In the genomic region with DNA sequence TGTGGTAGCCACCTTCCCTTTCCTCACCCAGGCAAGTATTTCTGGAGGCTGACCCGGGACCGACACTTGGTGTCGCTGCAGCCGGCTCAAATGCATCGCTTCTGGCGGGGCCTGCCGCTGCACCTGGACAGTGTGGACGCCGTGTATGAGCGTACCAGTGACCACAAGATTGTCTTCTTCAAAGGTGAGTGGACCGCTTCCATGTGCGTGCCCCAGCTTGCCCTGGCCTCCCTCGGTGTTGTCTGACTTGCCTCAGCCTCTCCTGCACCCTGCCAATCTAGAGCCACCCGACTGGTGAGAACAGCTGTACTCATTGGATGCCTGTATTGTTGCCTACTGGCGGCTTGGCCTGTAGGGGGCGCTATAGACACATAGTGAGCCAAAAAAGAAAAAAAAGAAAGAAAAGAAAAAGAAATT, we compare ENCODE assay signal across 9 mouse cellular contexts. TPM values are rescaled to one million over a fixed set of nuclear protein-coding genes. Genes with fewer than 3 reads are reported as not detected.
DNase-seq lines count a peak whose midpoint lies in the region; ATAC-seq lines count a peak whose summit lies in the region.
"Had no signal": no experiment of that assay in that cellular context is flagged by ENCODE, and none has a peak within 500 bp of the region (broad histone marks: within the 10 kb centered on the region; RNA-seq: fewer than 3 reads in every experiment).

No protein-coding gene starts in this region.

- no peaks in the 10 kb centered on the region for H3K36me3 ChIP-seq in intestine, embryonic 16.5 days (ENCODE audit: control insufficient read depth, insufficient read depth, low read length)
- H3K36me3 ChIP-seq: liver, embryonic 15.5 days had no signal

- H3K9me3 ChIP-seq in intestine, embryonic 16.5 days (ENCODE audit: control insufficient read depth, low read length) = 0 out of 2 replicates have a peak, but pooled peaks cover 2% of the 10 kb centered on the region
- H3K9me3 ChIP-seq: liver, embryonic 15.5 days had no signal

- H3K9ac ChIP-seq in intestine, embryonic 16.5 days (ENCODE audit: low read depth, low read length) = 0 out of 2 replicates have a peak overlapping the region, but pooled peaks have one; percentile 4
- H3K9ac ChIP-seq: liver, embryonic 15.5 days had no signal

- H3K4me1 ChIP-seq in intestine, embryonic 16.5 days (ENCODE audit: control insufficient read depth, insufficient read depth, low read length) = no peaks in the 10 kb centered on the region
- H3K4me1 ChIP-seq: liver, embryonic 15.5 days had no signal

- peak overlapping the region; percentile 17; the same call in 1 of the 2 replicates for H3K4me2 ChIP-seq in intestine, embryonic 16.5 days (ENCODE audit: low read depth, low read length)
- H3K4me2 ChIP-seq: liver, embryonic 15.5 days had no signal

- H3K4me3 ChIP-seq in intestine, embryonic 16.5 days (ENCODE audit: low read length) = no peak overlapping the region
- H3K4me3 ChIP-seq: liver, embryonic 15.5 days had no signal

- WGBS in intestine, embryonic 16.5 days = 41% methylated on average over 16 of the region's 16 CpGs

- H3K27me3 ChIP-seq in intestine, embryonic 16.5 days (replicated peaks; ENCODE audit: control insufficient read depth, insufficient read depth, low read length) = no peaks in the 10 kb centered on the region
- H3K27me3 ChIP-seq: liver, embryonic 15.5 days had no signal

- peak; percentile 36 to 45 for DNase-seq in cerebellum, postnatal 10 days
- DNase-seq in cerebellum, adult 9-10 months = no peak
- DNase-seq in right cerebral cortex, postnatal 14 days = peak; percentile 52
- no peak for DNase-seq in right cerebral cortex, postnatal 25 days
- peak; percentile 44 for DNase-seq in retina, postnatal 1 day
- DNase-seq in layer of hippocampus, adult 11-12 months (ENCODE audit: low spot score) = no peak
- no peak for DNase-seq in gastrocnemius, postnatal 25 days

- H3K27ac ChIP-seq in intestine, embryonic 16.5 days (ENCODE audit: low read length) = no peak overlapping the region
- H3K27ac ChIP-seq: liver, embryonic 15.5 days had no signal

- ATAC-seq in intestine, embryonic 16.5 days = peak; percentile 42

RNA-seq across cellular contexts. Expression of a gene that starts 18.1 kb away (rescaled TPM):
- polyA plus RNA-seq in intestine, embryonic 16.5 days (2015; fragmentation: Nextera tagmentation; extraction: Ambion mirVana) = 3.6 and 4.8 TPM in 2 replicates
- total RNA-seq in gastrocnemius, postnatal 25 days (2021) = under 1 TPM; 0.33 to 0.43 TPM

Comparison
In these comparisons a context has a peak if more than half of its experiments do, and no peak if none do; other contexts are left out.
1. DNase-seq: peak in cerebellum, postnatal 10 days (2 of 2), right cerebral cortex, postnatal 14 days (single experiment) and retina, postnatal 1 day (single experiment); none in cerebellum, adult 9-10 months (single experiment), right cerebral cortex, postnatal 25 days (single experiment), layer of hippocampus, adult 11-12 months (single experiment) and gastrocnemius, postnatal 25 days (single experiment).